In genomic region chr11:116624131-116624832, GRCm38 (mm10) we compare ENCODE assay signal across 8 mouse cellular contexts. TPM values are rescaled to one million over a fixed set of nuclear protein-coding genes. Genes with fewer than 3 reads are reported as not detected.
DNase-seq lines count a peak whose midpoint lies in the region; ATAC-seq and TF ChIP-seq lines count a peak whose summit lies in the region.

No protein-coding gene starts in this region.

- peak overlapping the region; percentile 67 for H3K9ac ChIP-seq in intestine, embryonic 15.5 days
- H3K9ac ChIP-seq in neural tube, embryonic 14.5 days (replicated peaks; ENCODE audit: low read depth, low read length) = 0 out of 2 replicates have a peak overlapping the region, but pooled peaks have one; percentile 5

- peaks cover 47% of the 10 kb centered on the region for H3K4me1 ChIP-seq in intestine, embryonic 15.5 days (replicated peaks)
- H3K4me1 ChIP-seq in lung, adult 2 months (ENCODE audit: control insufficient read depth, insufficient read depth, low read length) = peaks cover 41% of the 10 kb centered on the region
- peaks cover 29% of the 10 kb centered on the region for H3K4me1 ChIP-seq in neural tube, embryonic 14.5 days (ENCODE audit: control insufficient read depth, insufficient read depth, low read length)

- H3K27ac ChIP-seq in intestine, embryonic 15.5 days = peak overlapping the region; percentile 63
- no peak overlapping the region for H3K27ac ChIP-seq in neural tube, embryonic 14.5 days (ENCODE audit: low read depth, low read length)

- TF ChIP-seq CTCF in lung, adult 2 months (IDR thresholded peaks at IDR 0.05; ENCODE audit: insufficient read depth, low read length) = no peak

- WGBS in intestine, embryonic 15.5 days = 12% methylated on average over 42 of the region's 42 CpGs
- 15% methylated on average over 42 of the region's 42 CpGs for WGBS in lung, adult 2 months
- WGBS in neural tube, embryonic 14.5 days = 19% methylated on average over 29 of the region's 42 CpGs

- DNase-seq in cerebellum, postnatal 14 days = peak; percentile 73 to 82
- DNase-seq in cerebellum, adult 9-10 months = no peak
- peak; percentile 87 for DNase-seq in c-Kit-positive CD71-positive TER-119-positive erythroid progenitor cells, embryonic 14.5 days (ENCODE audit: low spot score)
- peak; percentile 74 to 82 for DNase-seq in gastrocnemius, postnatal 36 days
- DNase-seq in lung, adult 2 months = peak; percentile 86
- peak; percentile 85 for DNase-seq in thymus, postnatal 14 days

- peak overlapping the region; percentile 82 for H3K4me3 ChIP-seq in intestine, embryonic 15.5 days (replicated peaks)
- peak overlapping the region; percentile 83 for H3K4me3 ChIP-seq in lung, adult 2 months (replicated peaks; ENCODE audit: extremely low read depth, low read depth, low read length)
- peak overlapping the region; percentile 33 for H3K4me3 ChIP-seq in neural tube, embryonic 14.5 days (ENCODE audit: low read depth, low read length)

- no peaks in the 10 kb centered on the region for H3K9me3 ChIP-seq in intestine, embryonic 15.5 days
- no peaks in the 10 kb centered on the region for H3K9me3 ChIP-seq in neural tube, embryonic 14.5 days (ENCODE audit: control insufficient read depth, low read length)

- intact Hi-C loops in gastrocnemius, postnatal 36 days (cut with DNase I) = no loop called here

- peak; percentile 84 for ATAC-seq in intestine, embryonic 15.5 days
- 0 out of 2 replicates have a peak, but pooled peaks have one; percentile 13 for ATAC-seq in neural tube, embryonic 14.5 days (ENCODE audit: low read depth)

- H3K27me3 ChIP-seq in intestine, embryonic 15.5 days (replicated peaks) = no peaks in the 10 kb centered on the region
- peaks cover 20% of the 10 kb centered on the region for H3K27me3 ChIP-seq in neural tube, embryonic 14.5 days (ENCODE audit: control insufficient read depth, insufficient read depth, low read length)

- H3K4me2 ChIP-seq in intestine, embryonic 15.5 days (replicated peaks) = peak overlapping the region; percentile 92
- H3K4me2 ChIP-seq in neural tube, embryonic 14.5 days (ENCODE audit: low read depth, low read length) = peak overlapping the region; percentile 61

- TF ChIP-seq POLR2A in lung, adult 2 months (IDR thresholded peaks at IDR 0.05; ENCODE audit: borderline replicate concordance, extremely low read depth, low read depth, low read length) = peak; percentile 62; the same call in 1 of the 2 replicates

- no peaks in the 10 kb centered on the region for H3K36me3 ChIP-seq in intestine, embryonic 15.5 days
- no peaks in the 10 kb centered on the region for H3K36me3 ChIP-seq in neural tube, embryonic 14.5 days (ENCODE audit: control insufficient read depth, insufficient read depth, low read length)

RNA-seq across cellular contexts. Expression of gene Rhbdf2, which starts 2.5 kb away (rescaled TPM):
- total RNA-seq in gastrocnemius, postnatal 36 days (2021) = 10 to 100 TPM in 1 of 2 experiments, 1 to 10 TPM in 1; 9.4 to 10.2 TPM
- 8.4 and 8.9 TPM in 2 replicates for polyA plus RNA-seq in intestine, embryonic 15.5 days (2015; fragmentation: Nextera tagmentation; extraction: Ambion mirVana)
- polyA plus RNA-seq in lung, adult 2 months (2012; rRNA removed) = 82.2 and 87.8 TPM in 2 replicates
- polyA plus RNA-seq in neural tube, embryonic 14.5 days (2014; fragmentation: Nextera tagmentation; extraction: Ambion mirVana) = 0.52 and 1.1 TPM in 2 replicates

RNA-seq across cellular contexts. Expression of gene Prcd, which starts 29.1 kb away (rescaled TPM):
- total RNA-seq in gastrocnemius, postnatal 36 days (2021) = under 1 TPM; 0.46 to 0.74 TPM
- 1.0 and 1.3 TPM in 2 replicates for polyA plus RNA-seq in intestine, embryonic 15.5 days (2015; fragmentation: Nextera tagmentation; extraction: Ambion mirVana)
- 2.8 and 5.6 TPM in 2 replicates for polyA plus RNA-seq in lung, adult 2 months (2012; rRNA removed)
- polyA plus RNA-seq in neural tube, embryonic 14.5 days (2014; fragmentation: Nextera tagmentation; extraction: Ambion mirVana) = 2.7 and 3.1 TPM in 2 replicates

RNA-seq across cellular contexts. Expression of gene Cygb, which starts 29.8 kb away (rescaled TPM):
- total RNA-seq in gastrocnemius, postnatal 36 days (2021) = 10 to 100 TPM in 1 of 2 experiments, 1 to 10 TPM in 1; 8.4 to 13.6 TPM
- polyA plus RNA-seq in intestine, embryonic 15.5 days (2015; fragmentation: Nextera tagmentation; extraction: Ambion mirVana) = 12.5 and 12.9 TPM in 2 replicates
- 33.6 and 41.2 TPM in 2 replicates for polyA plus RNA-seq in lung, adult 2 months (2012; rRNA removed)
- 23.7 and 29.1 TPM in 2 replicates for polyA plus RNA-seq in neural tube, embryonic 14.5 days (2014; fragmentation: Nextera tagmentation; extraction: Ambion mirVana)

RNA-seq across cellular contexts. Expression of gene Aanat, which starts 38.0 kb away (rescaled TPM):
- not detected for total RNA-seq in gastrocnemius, postnatal 36 days (2021)
- not detected in 2 replicates for polyA plus RNA-seq in intestine, embryonic 15.5 days (2015; fragmentation: Nextera tagmentation; extraction: Ambion mirVana)
- 0.15 TPM in 1 of 2 replicates, not detected in the other for polyA plus RNA-seq in lung, adult 2 months (2012; rRNA removed)
- 0.26 and 0.40 TPM in 2 replicates for polyA plus RNA-seq in neural tube, embryonic 14.5 days (2014; fragmentation: Nextera tagmentation; extraction: Ambion mirVana)

RNA-seq across cellular contexts. Expression of gene Ube2o, which starts 43.0 kb away (rescaled TPM):
- total RNA-seq in gastrocnemius, postnatal 36 days (2021) = 10 to 100 TPM; 18.4 to 20.4 TPM
- 8.4 and 8.8 TPM in 2 replicates for polyA plus RNA-seq in intestine, embryonic 15.5 days (2015; fragmentation: Nextera tagmentation; extraction: Ambion mirVana)
- polyA plus RNA-seq in lung, adult 2 months (2012; rRNA removed) = 18.3 and 18.8 TPM in 2 replicates
- 26.2 and 30.2 TPM in 2 replicates for polyA plus RNA-seq in neural tube, embryonic 14.5 days (2014; fragmentation: Nextera tagmentation; extraction: Ambion mirVana)

Comparison
In these comparisons a context has a peak if more than half of its experiments do, and no peak if none do; other contexts are left out.
1. H3K4me3 ChIP-seq: peak in every context shown above with its lines; median percentile 83 in lung, adult 2 months; 82 in intestine, embryonic 15.5 days; 33 in neural tube, embryonic 14.5 days.